Mouse (Mus musculus): ENCODE data around the gene Acot2.

DNA sequence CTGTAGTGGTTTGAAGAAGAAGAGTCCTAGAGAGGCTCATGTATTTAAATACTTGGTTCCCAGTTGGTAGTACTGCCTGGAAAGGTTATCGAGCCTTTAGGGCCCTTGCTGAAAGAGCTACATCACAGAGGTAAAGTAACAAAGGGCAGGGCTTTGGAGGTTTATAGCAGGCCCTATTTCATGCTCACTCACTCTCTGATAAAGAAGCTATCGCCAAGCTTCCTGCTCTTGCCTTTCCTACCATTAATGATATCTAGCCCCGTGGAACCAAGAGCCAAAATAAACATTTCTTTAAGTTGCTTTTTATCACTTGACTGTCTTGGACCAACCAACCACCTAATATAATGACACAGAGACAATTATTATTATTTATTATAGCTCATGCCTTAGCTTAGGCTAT lies 12.8 kb downstream of the Acot2 start:
- TF ChIP-seq CTCF (IDR thresholded peaks at IDR 0.05; ENCODE audit: low read depth) (no peak), EP300 (IDR thresholded peaks at IDR 0.05; ENCODE audit: low read depth) (no peak)
